ENCODE assay signal across 8 mouse cellular contexts in the genomic region with DNA sequence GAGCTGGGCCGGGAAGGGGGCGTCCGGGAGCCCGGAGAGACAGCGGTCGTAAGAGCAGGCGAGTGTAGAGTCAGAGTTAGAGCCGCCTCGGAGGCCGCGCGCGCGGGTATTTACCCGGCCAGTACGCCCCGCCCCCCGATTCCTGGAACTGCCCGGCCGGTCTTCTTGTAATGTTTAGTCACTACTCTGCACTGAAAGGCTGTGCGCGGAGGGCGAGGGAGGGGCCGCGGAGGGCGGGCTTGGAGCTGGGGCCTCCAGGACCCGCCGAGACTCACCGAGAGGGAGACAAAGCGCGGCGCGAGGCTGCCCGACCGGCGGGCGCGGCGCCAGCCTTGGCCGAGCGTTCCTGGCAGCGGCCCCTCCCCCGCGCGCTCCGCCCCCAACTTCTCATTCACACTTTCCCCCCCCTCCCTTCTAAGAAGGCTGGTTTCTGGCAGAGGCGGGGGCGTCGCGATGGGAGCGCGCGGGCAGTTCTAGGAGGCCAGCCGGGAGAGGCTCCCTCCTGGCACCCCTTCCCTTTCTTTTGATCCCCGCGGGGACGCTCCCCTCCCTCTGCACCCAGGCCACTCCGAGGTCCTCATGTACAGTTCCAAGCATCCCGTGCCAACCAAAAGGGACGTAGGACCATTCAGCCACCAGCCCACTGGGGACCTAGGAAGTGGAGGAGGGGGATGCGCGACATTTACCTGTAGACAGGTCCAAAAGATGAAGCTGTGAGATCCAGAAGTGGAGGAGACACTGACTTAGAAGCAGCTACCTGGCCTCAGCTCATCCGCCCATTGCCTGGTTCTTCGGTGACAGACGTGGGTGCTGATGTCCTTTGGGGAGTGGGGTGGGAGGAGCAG. TPM values are rescaled to one million over a fixed set of nuclear protein-coding genes. Genes with fewer than 3 reads are reported as not detected.
DNase-seq lines count a peak whose midpoint lies in the region; ATAC-seq and TF ChIP-seq lines count a peak whose summit lies in the region.

No protein-coding gene starts in this region.

- DNase-seq in G1E (ENCODE audit: low spot score) = peak; percentile 98
- peak; percentile 71 for DNase-seq in cerebellum, adult 11-12 months
- DNase-seq in heart, postnatal 25 days (ENCODE audit: low spot score) = peak; percentile 98
- DNase-seq in layer of hippocampus, adult 18-20 months (ENCODE audit: low spot score in 2 of 2) = peak; percentile 67 to 85
- peak; percentile 99 to 100 for DNase-seq in lung, adult 18-20 months
- DNase-seq in thymus, adult 2 months = peak; percentile 79

- TF ChIP-seq POLR2A in thymus, adult 2 months (IDR thresholded peaks at IDR 0.05; ENCODE audit: control insufficient read depth, extremely low read depth, insufficient read depth, low read length, poor library complexity) = no peak; the same call in 1 of the 2 replicates

- no peak for TF ChIP-seq CTCF in G1E (IDR thresholded peaks at IDR 0.05; ENCODE audit: low read depth, low read length)
- TF ChIP-seq CTCF in thymus, adult 2 months (IDR thresholded peaks at IDR 0.05; ENCODE audit: borderline replicate concordance, control insufficient read depth, extremely low read depth, insufficient read depth, low read length, poor library complexity) = no peak

- peak; percentile 79 for ATAC-seq in G1E (ENCODE audit: extremely low read depth, insufficient number of reproducible peaks, low FRiP score, poor library complexity, severe bottlenecking)
- peak; percentile 87 for ATAC-seq in forebrain, embryonic 15.5 days (replicated peaks)
- peak; percentile 86 for ATAC-seq in neural tube, embryonic 15.5 days (ENCODE audit: low FRiP score)

- H3K9ac ChIP-seq in forebrain, embryonic 15.5 days (replicated peaks) = peak overlapping the region; percentile 80
- H3K9ac ChIP-seq in neural tube, embryonic 15.5 days (replicated peaks) = peak overlapping the region; percentile 74

- peaks cover 56% of the 10 kb centered on the region for H3K27me3 ChIP-seq in G1E (ENCODE audit: insufficient read depth, low read length)
- H3K27me3 ChIP-seq in forebrain, embryonic 15.5 days = no peaks in the 10 kb centered on the region
- peaks cover 13% of the 10 kb centered on the region for H3K27me3 ChIP-seq in neural tube, embryonic 15.5 days (replicated peaks)
- no peaks in the 10 kb centered on the region for H3K27me3 ChIP-seq in thymus, adult 2 months (ENCODE audit: control insufficient read depth, insufficient read depth, low read length)

- H3K9me3 ChIP-seq in G1E (replicated peaks) = peaks cover 9% of the 10 kb centered on the region
- no peaks in the 10 kb centered on the region for H3K9me3 ChIP-seq in forebrain, embryonic 15.5 days
- H3K9me3 ChIP-seq in neural tube, embryonic 15.5 days (replicated peaks) = no peaks in the 10 kb centered on the region

- peaks cover 26% of the 10 kb centered on the region for H3K36me3 ChIP-seq in G1E (replicated peaks)
- no peaks in the 10 kb centered on the region for H3K36me3 ChIP-seq in forebrain, embryonic 15.5 days
- H3K36me3 ChIP-seq in neural tube, embryonic 15.5 days = no peaks in the 10 kb centered on the region
- no peaks in the 10 kb centered on the region for H3K36me3 ChIP-seq in thymus, adult 2 months (ENCODE audit: control insufficient read depth, insufficient read depth, low read length)

- H3K4me2 ChIP-seq in forebrain, embryonic 15.5 days (replicated peaks) = peak overlapping the region; percentile 97
- H3K4me2 ChIP-seq in neural tube, embryonic 15.5 days = peak overlapping the region; percentile 80

- peak overlapping the region; percentile 74 for H3K4me3 ChIP-seq in G1E (ENCODE audit: low read depth, low read length)
- H3K4me3 ChIP-seq in forebrain, embryonic 15.5 days = peak overlapping the region; percentile 72
- H3K4me3 ChIP-seq in neural tube, embryonic 15.5 days (replicated peaks) = peak overlapping the region; percentile 64
- peak overlapping the region; percentile 56 for H3K4me3 ChIP-seq in thymus, adult 2 months (ENCODE audit: control insufficient read depth, insufficient read depth, low read length)

- under 1% methylated on average over 62 of the region's 65 CpGs for WGBS in forebrain, embryonic 15.5 days
- under 1% methylated on average over 56 of the region's 65 CpGs for WGBS in neural tube, embryonic 15.5 days
- WGBS in thymus, adult 2 months = 1% methylated on average over 65 of the region's 65 CpGs

- H3K4me1 ChIP-seq in G1E (ENCODE audit: insufficient read depth, low read depth, low read length) = peaks cover 54% of the 10 kb centered on the region
- peaks cover 51% of the 10 kb centered on the region for H3K4me1 ChIP-seq in forebrain, embryonic 15.5 days
- H3K4me1 ChIP-seq in neural tube, embryonic 15.5 days = peaks cover 57% of the 10 kb centered on the region
- H3K4me1 ChIP-seq in thymus, adult 2 months (replicated peaks; ENCODE audit: control insufficient read depth, insufficient read depth, low read length) = peaks cover 79% of the 10 kb centered on the region

- peak overlapping the region; percentile 91 for H3K27ac ChIP-seq in forebrain, embryonic 15.5 days (replicated peaks)
- H3K27ac ChIP-seq in neural tube, embryonic 15.5 days (replicated peaks) = peak overlapping the region; percentile 89
- 0 out of 2 replicates have a peak overlapping the region, but pooled peaks have one; percentile 10 for H3K27ac ChIP-seq in thymus, adult 2 months (ENCODE audit: control insufficient read depth, insufficient read depth, low read length)

- intact Hi-C loops in heart, postnatal 25 days (cut with DNase I) = no loop called here

RNA-seq across cellular contexts. Expression of gene Socs3, which starts 0.5 kb away (rescaled TPM):
- total RNA-seq in G1E (2014; fragmentation: Nextera tagmentation) (1.3 TPM in 1 of 2 replicates, not detected in the other), G1E (2017) (3.8 and 5.6 TPM in 2 replicates)
- 2.5 and 2.9 TPM in 2 replicates for polyA plus RNA-seq in G1E (2012)
- 14.2 and 15.1 TPM in 2 replicates for polyA plus RNA-seq in forebrain, embryonic 15.5 days (2015; fragmentation: Nextera tagmentation; extraction: Ambion mirVana)
- total RNA-seq in heart, postnatal 25 days (2021) = 1 to 10 TPM; 5.2 to 6.3 TPM
- total RNA-seq in layer of hippocampus, adult 18-20 months (2021) = 1 to 10 TPM; 1.0 to 1.3 TPM
- 6.7 and 13.2 TPM in 2 replicates for polyA plus RNA-seq in neural tube, embryonic 15.5 days (2015; fragmentation: Nextera tagmentation; extraction: Ambion mirVana)
- 44.3 and 45.7 TPM in 2 replicates for polyA plus RNA-seq in thymus, adult 2 months (2012; rRNA removed)

RNA-seq across cellular contexts. Expression of gene Pgs1, which starts 16.8 kb away (rescaled TPM):
- total RNA-seq in G1E (2014; fragmentation: Nextera tagmentation) (9.7 and 10.0 TPM in 2 replicates), G1E (2017) (17.6 and 18.8 TPM in 2 replicates)
- polyA plus RNA-seq in G1E (2012) = 36.9 and 37.6 TPM in 2 replicates
- polyA plus RNA-seq in forebrain, embryonic 15.5 days (2015; fragmentation: Nextera tagmentation; extraction: Ambion mirVana) = 52.9 and 54.3 TPM in 2 replicates
- total RNA-seq in heart, postnatal 25 days (2021) = 10 to 100 TPM; 18.1 to 18.2 TPM
- 10 to 100 TPM; 78.8 to 81.7 TPM for total RNA-seq in layer of hippocampus, adult 18-20 months (2021)
- polyA plus RNA-seq in neural tube, embryonic 15.5 days (2015; fragmentation: Nextera tagmentation; extraction: Ambion mirVana) = 60.7 and 62.8 TPM in 2 replicates
- 89.1 and 89.5 TPM in 2 replicates for polyA plus RNA-seq in thymus, adult 2 months (2012; rRNA removed)

Comparison
In these comparisons a context has a peak if more than half of its experiments do, and no peak if none do; other contexts are left out.
1. Peak in every context shown above with its lines: DNase-seq, ATAC-seq, H3K4me3 ChIP-seq and H3K27ac ChIP-seq.
2. H3K27ac ChIP-seq: peak in every context shown above with its lines; median percentile 91 in forebrain, embryonic 15.5 days; 89 in neural tube, embryonic 15.5 days; 10 in thymus, adult 2 months.